Mouse (Mus musculus): ENCODE data around the gene Usp17lc.

DNA sequence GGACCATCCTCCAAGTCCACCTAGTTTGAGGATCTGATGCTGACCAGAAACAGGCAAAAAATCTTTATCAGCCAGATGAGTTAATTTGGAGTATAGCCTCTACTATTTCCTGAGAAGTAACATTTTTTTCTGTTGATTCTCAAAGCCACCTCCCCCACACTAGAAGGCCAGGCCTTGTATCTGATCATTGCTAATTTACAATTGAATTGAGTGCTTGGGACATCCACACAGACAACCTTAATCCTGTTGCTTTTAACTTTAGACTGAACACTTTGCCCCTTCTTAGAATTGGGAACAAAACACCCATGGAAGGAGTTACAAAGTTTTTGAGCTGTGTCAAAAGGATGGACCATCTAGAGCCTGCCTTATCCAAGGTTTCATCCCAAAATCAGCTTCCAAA is 17.1 kb upstream of the Usp17lc start:
- TF ChIP-seq CTCF (IDR thresholded peaks at IDR 0.05; ENCODE audit: low read depth, low read length): no peak
- TF ChIP-seq TAL1 (conservative IDR thresholded peaks at IDR 0.05; ENCODE audit: low read depth, low read length): no peak
- no peak for TF ChIP-seq GATA2 (IDR thresholded peaks at IDR 0.05; ENCODE audit: borderline replicate concordance, low read depth, low read length)
